Mouse (Mus musculus) forebrain, embryonic 13.5 days (tissue): ENCODE measurements around the gene Nup210. TPM values are rescaled to one million over a fixed set of nuclear protein-coding genes. Genes with fewer than 3 reads are reported as not detected.

Experiments
- ATAC-seq: fragments of 200-750 bp; cut with Nextera tagmentation; 2 replicates; pipeline ENCODE4 v1.8.0; 2017
- H3K27ac ChIP-seq: fragments of 300-500 bp; sonication (generic); 2 replicates; pipeline ENCODE4 v1.5.1; 2015; ENCODE audit warnings: inconsistent platforms, mild to moderate bottlenecking, moderate library complexity
- H3K27me3 ChIP-seq: fragments of 300-500 bp; sonication (generic); 2 replicates; pipeline ENCODE4 v1.6.1; 2015; ENCODE audit warnings: mild to moderate bottlenecking, inconsistent platforms
- H3K36me3 ChIP-seq: fragments of 300-500 bp; sonication (generic); 2 replicates; pipeline ENCODE4 v1.6.1; 2015; ENCODE audit warnings: mild to moderate bottlenecking, inconsistent platforms; ENCODE audit not compliant: poor library complexity, severe bottlenecking
- H3K4me1 ChIP-seq: fragments of 300-500 bp; sonication (generic); 2 replicates; pipeline ENCODE4 v1.6.1; 2015; ENCODE audit warnings: inconsistent platforms
- H3K4me2 ChIP-seq: fragments of 300-500 bp; sonication (generic); 2 replicates; pipeline ENCODE4 v1.6.1; 2015; ENCODE audit warnings: inconsistent platforms, mild to moderate bottlenecking, moderate library complexity
- H3K4me3 ChIP-seq: fragments of 300-500 bp; sonication (generic); 2 replicates; pipeline ENCODE4 v1.5.1; 2015; ENCODE audit warnings: mild to moderate bottlenecking, inconsistent platforms
- H3K9ac ChIP-seq: fragments of 300-500 bp; sonication (generic); 2 replicates; pipeline ENCODE4 v1.6.1; 2015; ENCODE audit warnings: mild to moderate bottlenecking, inconsistent platforms
- H3K9me3 ChIP-seq: fragments of 300-500 bp; sonication (generic); replicated peaks from 2 replicates; pipeline ENCODE4 v1.6.1; 2016; ENCODE audit warnings: inconsistent platforms
- WGBS: fragments of 180-500 bp; shearing (Covaris S2); methylation state at CpG from one replicate; pipeline ENCODE4 v1.1.7; 2015; 5-methylcytosine and 5-hydroxymethylcytosine counted together
- polyA plus RNA-seq: library from polyadenylated mRNA; unstranded; fragments of >200 nt; fragmentation: Nextera tagmentation; extraction: Ambion mirVana; gene quantifications from 2 replicates; pipeline ENCODE4 v1.2.1, GENCODE M21; 2015

Gene Nup210
- polyA plus RNA-seq, 1 experiment from 2014 or later = 17.1 TPM

GRCm38 (mm10) chr6:91092216-91092899, 24.3 kb downstream of the Nup210 start:
- H3K27ac ChIP-seq = no peak overlapping the region
- no peak overlapping the region for H3K9ac ChIP-seq
- no peak for ATAC-seq
- no peaks in the 10 kb centered on the region for H3K27me3 ChIP-seq
- 85% methylated on average over 10 of the region's 10 CpGs for WGBS
- H3K4me3 ChIP-seq = no peak overlapping the region
- H3K36me3 ChIP-seq = peaks cover 94% of the 10 kb centered on the region
- H3K4me1 ChIP-seq = no peaks in the 10 kb centered on the region
- no peaks in the 10 kb centered on the region; the same call in 1 of the 2 replicates for H3K9me3 ChIP-seq
- no peak overlapping the region for H3K4me2 ChIP-seq

GRCm38 (mm10) chr6:91085114-91085892, 31.3 kb downstream of the Nup210 start:
- Histone ChIP-seq H3K36me3 (peaks cover 69% of the 10 kb centered on the region), H3K27me3 (no peaks in the 10 kb centered on the region), H3K9me3 (no peaks in the 10 kb centered on the region), H3K27ac (no peak overlapping the region), H3K4me3 (no peak overlapping the region), H3K4me2 (no peak overlapping the region), H3K4me1 (no peaks in the 10 kb centered on the region), H3K9ac (no peak overlapping the region)
- 76% methylated on average over 5 of the region's 5 CpGs for WGBS
- no peak for ATAC-seq

- no peak overlapping the region for H3K4me3 ChIP-seq
- peaks cover 55% of the 10 kb centered on the region for H3K36me3 ChIP-seq
- ATAC-seq = no peak
- no peak overlapping the region for H3K4me2 ChIP-seq
- H3K4me1 ChIP-seq = no peaks in the 10 kb centered on the region
- no peak overlapping the region for H3K9ac ChIP-seq
- 45% methylated on average over 1 of the region's 1 CpGs for WGBS
- H3K27me3 ChIP-seq = no peaks in the 10 kb centered on the region
- H3K27ac ChIP-seq = no peak overlapping the region
- H3K9me3 ChIP-seq = no peaks in the 10 kb centered on the region
Observed at GRCm38 (mm10) chr6:91080033-91080432, 36.6 kb downstream of the Nup210 start.

- H3K9ac ChIP-seq = no peak overlapping the region
- H3K36me3 ChIP-seq = peaks cover 76% of the 10 kb centered on the region
- no peaks in the 10 kb centered on the region for H3K4me1 ChIP-seq
- no peaks in the 10 kb centered on the region for H3K9me3 ChIP-seq
- H3K27me3 ChIP-seq = no peaks in the 10 kb centered on the region
- no peak overlapping the region for H3K4me3 ChIP-seq
- ATAC-seq = peak; percentile 51; the same call in 1 of the 2 replicates
- H3K27ac ChIP-seq = no peak overlapping the region
- no peak overlapping the region for H3K4me2 ChIP-seq
- WGBS = 85% methylated on average over 9 of the region's 9 CpGs
Observed at GRCm38 (mm10) chr6:91076249-91076648, 40.4 kb downstream of the Nup210 start.

- 100% methylated on average over 1 of the region's 1 CpGs for WGBS
- H3K4me3 ChIP-seq = no peak overlapping the region
Observed at GRCm38 (mm10) chr6:91068511-91068910, 48.1 kb downstream of the Nup210 start.

GRCm38 (mm10) chr6:91067048-91067447, 49.6 kb downstream of the Nup210 start:
- Histone ChIP-seq H3K4me3 (no peak overlapping the region), H3K4me2 (no peak overlapping the region), H3K27me3 (no peaks in the 10 kb centered on the region), H3K4me1 (no peaks in the 10 kb centered on the region), H3K9me3 (no peaks in the 10 kb centered on the region), H3K27ac (no peak overlapping the region), H3K36me3 (peaks cover 86% of the 10 kb centered on the region), H3K9ac (no peak overlapping the region)
- no peak for ATAC-seq
- 93% methylated on average over 3 of the region's 3 CpGs for WGBS

More at GRCm38 (mm10) chr6:91068511-91068910, 48.1 kb downstream of the Nup210 start:
- Histone ChIP-seq H3K9me3 (no peaks in the 10 kb centered on the region), H3K4me2 (no peak overlapping the region), H3K9ac (no peak overlapping the region), H3K4me1 (no peaks in the 10 kb centered on the region), H3K27ac (no peak overlapping the region), H3K27me3 (no peaks in the 10 kb centered on the region), H3K36me3 (peaks cover 90% of the 10 kb centered on the region)
- no peak for ATAC-seq

GRCm38 (mm10) chr6:91061296-91061695, 55.3 kb downstream of the Nup210 start:
- ATAC-seq = no peak
- WGBS = 89% methylated on average over 2 of the region's 2 CpGs
- Histone ChIP-seq H3K9ac (no peak overlapping the region), H3K4me1 (no peaks in the 10 kb centered on the region), H3K9me3 (no peaks in the 10 kb centered on the region), H3K4me2 (no peak overlapping the region), H3K27me3 (no peaks in the 10 kb centered on the region), H3K27ac (no peak overlapping the region), H3K4me3 (no peak overlapping the region), H3K36me3 (peaks cover 74% of the 10 kb centered on the region)

GRCm38 (mm10) chr6:91059711-91060110, 56.9 kb downstream of the Nup210 start:
- 50% methylated on average over 2 of the region's 2 CpGs for whole genome bisulfite sequencing
- H3K36me3 ChIP-seq = peaks cover 66% of the 10 kb centered on the region
- H3K9me3 ChIP-seq = no peaks in the 10 kb centered on the region
- H3K4me1 ChIP-seq = no peaks in the 10 kb centered on the region
- no peak overlapping the region for H3K4me2 ChIP-seq
- H3K27me3 ChIP-seq = no peaks in the 10 kb centered on the region
- no peak overlapping the region for H3K9ac ChIP-seq
- H3K27ac ChIP-seq = no peak overlapping the region
- no peak overlapping the region for H3K4me3 ChIP-seq
- ATAC-seq = peak; percentile 19; the same call in 1 of the 2 replicates

- WGBS = 96% methylated on average over 2 of the region's 2 CpGs
- Histone ChIP-seq H3K27ac (no peak overlapping the region), H3K9ac (no peak overlapping the region), H3K27me3 (no peaks in the 10 kb centered on the region), H3K4me3 (no peak overlapping the region), H3K36me3 (peaks cover 70% of the 10 kb centered on the region), H3K4me1 (no peaks in the 10 kb centered on the region), H3K4me2 (no peak overlapping the region), H3K9me3 (no peaks in the 10 kb centered on the region)
- no peak for ATAC-seq
Observed at GRCm38 (mm10) chr6:91057989-91058388, 58.6 kb downstream of the Nup210 start.

- H3K9ac ChIP-seq = no peak overlapping the region
- peaks cover 72% of the 10 kb centered on the region for H3K36me3 ChIP-seq
- no peak for ATAC-seq
- H3K4me2 ChIP-seq = no peak overlapping the region
- no peaks in the 10 kb centered on the region for H3K27me3 ChIP-seq
- H3K4me3 ChIP-seq = no peak overlapping the region
- no peaks in the 10 kb centered on the region for H3K4me1 ChIP-seq
- H3K27ac ChIP-seq = no peak overlapping the region
- no peaks in the 10 kb centered on the region for H3K9me3 ChIP-seq
Observed at GRCm38 (mm10) chr6:91056348-91056747, 60.3 kb downstream of the Nup210 start.

- WGBS = 88% methylated on average over 4 of the region's 4 CpGs
- Histone ChIP-seq H3K36me3 (peaks cover 55% of the 10 kb centered on the region), H3K4me1 (peaks cover 3% of the 10 kb centered on the region; the same call in 1 of the 2 replicates), H3K4me2 (no peak overlapping the region), H3K27me3 (no peaks in the 10 kb centered on the region), H3K4me3 (no peak overlapping the region), H3K27ac (no peak overlapping the region), H3K9me3 (no peaks in the 10 kb centered on the region), H3K9ac (no peak overlapping the region)
- no peak for ATAC-seq
Observed at GRCm38 (mm10) chr6:91052572-91052971, 64.1 kb downstream of the Nup210 start.

- Histone ChIP-seq H3K36me3 (peaks cover 59% of the 10 kb centered on the region), H3K27me3 (no peaks in the 10 kb centered on the region), H3K4me1 (peaks cover 8% of the 10 kb centered on the region; the same call in 1 of the 2 replicates), H3K9ac (no peak overlapping the region), H3K9me3 (no peaks in the 10 kb centered on the region), H3K4me3 (no peak overlapping the region), H3K4me2 (no peak overlapping the region), H3K27ac (peak overlapping the region; percentile 32; the same call in 1 of the 2 replicates)
- ATAC-seq = no peak
- 85% methylated on average over 7 of the region's 7 CpGs for WGBS
Observed at GRCm38 (mm10) chr6:91048019-91048418, 68.6 kb downstream of the Nup210 start.
